Mouse (Mus musculus) embryonic facial prominence, embryonic 13.5 days (tissue): ENCODE measurements around the gene Prokr1. TPM values are rescaled to one million over a fixed set of nuclear protein-coding genes. Genes with fewer than 3 reads are reported as not detected.

Source experiments
- ATAC-seq: fragments of 200-750 bp; cut with Nextera tagmentation; 2 replicates; pipeline ENCODE4 v1.8.0; 2017; ENCODE audit warnings: low read depth; ENCODE audit not compliant: insufficient number of reproducible peaks, insufficient read depth, low FRiP score, low TSS enrichment
- H3K27ac ChIP-seq: fragments of 300-500 bp; sonication (generic); 2 replicates; pipeline ENCODE4 v1.5.1; 2015; ENCODE audit warnings: moderate library complexity, mild to moderate bottlenecking, inconsistent platforms
- H3K27me3 ChIP-seq: fragments of 300-500 bp; sonication (generic); 2 replicates; pipeline ENCODE4 v1.6.1; 2015; ENCODE audit warnings: mild to moderate bottlenecking, inconsistent platforms
- H3K36me3 ChIP-seq: fragments of 300-500 bp; sonication (generic); 2 replicates; pipeline ENCODE4 v1.6.1; 2015; ENCODE audit warnings: mild to moderate bottlenecking, inconsistent platforms
- H3K4me1 ChIP-seq: fragments of 300-500 bp; sonication (generic); 2 replicates; pipeline ENCODE4 v1.6.1; 2015; ENCODE audit warnings: inconsistent platforms
- H3K4me2 ChIP-seq: fragments of 300-500 bp; sonication (generic); 2 replicates; pipeline ENCODE4 v1.6.1; 2015; ENCODE audit warnings: moderate library complexity, mild to moderate bottlenecking, inconsistent platforms
- H3K4me3 ChIP-seq: fragments of 300-500 bp; sonication (generic); 2 replicates; pipeline ENCODE4 v1.5.1; 2015; ENCODE audit warnings: mild to moderate bottlenecking, inconsistent platforms
- H3K9ac ChIP-seq: fragments of 300-500 bp; sonication (generic); 2 replicates; pipeline ENCODE4 v1.6.1; 2015; ENCODE audit warnings: mild to moderate bottlenecking, inconsistent platforms
- H3K9me3 ChIP-seq: fragments of 300-500 bp; sonication (generic); 2 replicates; pipeline ENCODE4 v1.6.1; 2016; ENCODE audit warnings: inconsistent platforms
- WGBS: fragments of 180-500 bp; shearing (Covaris S2); methylation state at CpG from one replicate; pipeline ENCODE4 v1.1.7; 2015; ENCODE audit warnings: mixed read lengths; 5-methylcytosine and 5-hydroxymethylcytosine counted together
- polyA plus RNA-seq: library from polyadenylated mRNA; unstranded; fragments of >200 nt; fragmentation: Nextera tagmentation; extraction: Ambion mirVana; gene quantifications from 2 replicates; pipeline ENCODE4 v1.2.1, GENCODE M21; 2015

Prokr1 gene
- polyA plus RNA-seq, 1 experiment from 2014 or later, result 3.9 TPM

DNA sequence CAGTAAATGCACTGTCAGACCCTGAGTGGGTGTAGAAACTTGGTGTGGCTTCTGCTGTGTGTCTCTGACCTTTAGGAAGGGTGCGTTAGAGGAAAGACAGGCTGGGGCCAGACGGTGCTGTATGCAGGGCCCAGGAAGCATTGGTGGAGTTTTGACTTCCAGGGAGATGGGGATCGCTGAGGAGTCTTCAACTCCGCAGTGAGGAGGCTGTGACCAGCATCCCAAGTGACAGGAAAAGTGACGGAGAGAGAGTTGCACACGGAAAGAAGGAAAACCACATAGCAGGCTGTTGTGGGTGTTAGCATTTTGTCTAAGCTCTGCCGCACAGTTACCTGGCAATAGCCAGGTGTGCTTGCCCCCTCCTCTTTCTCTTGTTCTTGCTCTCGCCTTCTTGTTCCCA lies 54.3 kb downstream of the Prokr1 start:
- Histone ChIP-seq H3K36me3 (no peaks in the 10 kb centered on the region), H3K9ac (no peak overlapping the region), H3K27me3 (peaks cover 8% of the 10 kb centered on the region; the same call in 1 of the 2 replicates), H3K4me3 (no peak overlapping the region), H3K4me2 (no peak overlapping the region), H3K4me1 (peaks cover 10% of the 10 kb centered on the region), H3K9me3 (no peaks in the 10 kb centered on the region), H3K27ac (no peak overlapping the region)
- no peak for ATAC-seq
- 75% methylated on average over 8 of the region's 8 CpGs for WGBS

DNA sequence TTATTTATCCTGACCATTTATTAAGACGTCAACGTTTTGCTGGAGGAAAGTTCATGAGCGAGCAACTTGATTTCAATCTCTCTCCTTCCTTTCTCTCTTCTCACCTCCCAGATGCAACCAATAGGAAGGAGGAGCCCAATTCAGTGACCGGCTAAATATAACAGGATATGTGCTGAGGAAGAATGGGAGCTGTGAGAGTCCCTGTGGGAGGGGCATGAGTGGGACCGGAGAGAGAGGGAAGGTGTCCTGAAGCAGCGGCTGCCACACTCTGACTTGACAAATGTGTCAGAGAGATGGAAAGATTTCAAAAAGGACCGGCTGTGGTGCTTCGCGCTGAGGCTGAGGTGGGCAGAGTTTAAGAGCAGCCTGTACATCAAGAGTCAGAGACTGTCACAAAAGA lies 54.9 kb downstream of the Prokr1 start:
- H3K36me3 ChIP-seq, result no peaks in the 10 kb centered on the region
- no peak overlapping the region for H3K4me2 ChIP-seq
- H3K27me3 ChIP-seq, result peaks cover 8% of the 10 kb centered on the region; the same call in 1 of the 2 replicates
- peaks cover 10% of the 10 kb centered on the region for H3K4me1 ChIP-seq
- no peak overlapping the region for H3K27ac ChIP-seq
- H3K9me3 ChIP-seq, result no peaks in the 10 kb centered on the region
- no peak overlapping the region for H3K9ac ChIP-seq
- H3K4me3 ChIP-seq, result no peak overlapping the region
- 73% methylated on average over 9 of the region's 9 CpGs for WGBS
- ATAC-seq, result no peak

DNA sequence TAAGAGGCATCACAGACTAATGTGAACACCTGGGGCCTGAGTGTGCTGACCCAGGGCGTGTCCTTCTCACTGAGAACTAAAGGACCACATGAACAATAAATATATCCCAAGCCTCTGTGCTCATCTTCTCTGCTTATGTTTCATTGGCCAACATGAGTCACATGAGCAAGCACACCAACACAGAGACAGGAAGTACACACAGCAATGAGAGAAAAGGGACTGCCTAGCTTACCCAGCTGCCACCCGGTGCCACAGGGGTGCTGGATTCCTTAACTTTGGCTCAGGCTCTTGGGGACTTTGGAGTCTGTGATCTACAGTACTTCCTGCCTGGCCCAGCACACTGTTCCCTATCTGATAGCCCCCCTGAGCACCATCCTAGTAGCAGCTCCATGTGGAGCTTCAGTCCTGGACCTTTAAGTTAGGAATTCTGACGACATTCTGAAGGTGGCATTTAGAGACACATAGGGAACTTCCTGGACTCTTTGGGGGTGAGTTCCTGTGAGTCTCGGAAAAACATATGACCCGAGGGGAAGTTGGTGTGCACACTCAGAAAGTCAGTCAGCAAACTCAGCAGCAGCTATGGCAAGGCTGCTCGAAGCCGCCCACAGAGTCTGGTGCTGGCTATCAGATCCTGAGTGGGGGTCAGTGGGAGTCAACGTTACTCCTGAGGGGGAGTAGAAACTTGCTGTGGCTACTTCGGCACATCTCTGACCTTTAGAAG lies 55.5 kb downstream of the Prokr1 start:
- Histone ChIP-seq H3K4me3 (no peak overlapping the region), H3K9ac (no peak overlapping the region), H3K9me3 (no peaks in the 10 kb centered on the region), H3K27me3 (peaks cover 8% of the 10 kb centered on the region; the same call in 1 of the 2 replicates), H3K4me1 (peaks cover 10% of the 10 kb centered on the region), H3K4me2 (no peak overlapping the region), H3K36me3 (no peaks in the 10 kb centered on the region), H3K27ac (no peak overlapping the region)
- WGBS, result 81% methylated on average over 9 of the region's 9 CpGs
- ATAC-seq, result no peak

DNA sequence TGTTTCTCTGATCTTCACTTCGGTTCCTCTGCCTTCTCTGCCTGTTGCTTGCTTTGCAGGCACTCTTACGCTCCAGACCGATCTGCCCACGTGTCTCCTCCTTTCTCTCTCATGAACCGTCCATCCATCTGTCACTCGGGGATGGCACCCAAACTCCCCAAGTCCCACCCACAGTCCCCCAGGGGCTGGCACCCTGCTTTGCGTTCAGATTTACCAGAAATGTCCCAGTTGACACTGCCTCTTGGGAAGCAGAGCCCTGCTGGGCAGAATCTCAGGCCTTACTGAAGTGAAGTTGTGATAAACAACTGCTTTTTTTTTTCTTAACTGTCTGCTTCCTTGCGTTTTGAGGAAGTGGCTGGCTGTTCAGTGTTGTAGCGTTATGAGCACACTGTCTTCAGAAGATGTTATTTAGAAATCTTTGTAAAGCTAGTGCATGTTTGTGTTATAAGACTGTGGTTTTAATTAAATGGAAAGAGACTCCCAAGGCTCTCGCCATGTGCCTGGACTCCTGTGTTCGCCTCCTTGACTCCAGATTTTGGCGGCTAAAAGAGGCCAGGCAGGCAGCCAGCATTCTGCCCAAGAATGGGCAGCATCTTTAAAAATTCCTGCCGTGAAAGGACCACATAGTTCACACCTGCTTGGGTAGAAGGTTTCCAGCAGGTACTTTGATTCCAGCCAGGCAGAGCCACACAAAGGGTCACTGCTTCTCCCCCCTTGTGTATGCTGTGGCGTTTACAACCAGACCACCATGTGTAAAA lies 57.4 kb downstream of the Prokr1 start, which contains the start of gene Arhgap25:
Arhgap25 (minus strand) TSS at position 307 of the 758 bp plus-strand sequence.
- H3K27me3 ChIP-seq, result peaks cover 8% of the 10 kb centered on the region; the same call in 1 of the 2 replicates
- no peak within 1 kb of the TSS for H3K9ac ChIP-seq
- H3K36me3 ChIP-seq, result no peaks in the 10 kb centered on the region
- no peak within 1 kb of the TSS; the same call in 1 of the 2 replicates for H3K27ac ChIP-seq
- no peak within 1 kb of the TSS for H3K4me3 ChIP-seq
- peaks cover 10% of the 10 kb centered on the region for H3K4me1 ChIP-seq
- H3K4me2 ChIP-seq, result no peak within 1 kb of the TSS
- H3K9me3 ChIP-seq, result no peaks in the 10 kb centered on the region
- no peak for ATAC-seq
- WGBS, result 57% methylated on average over 14 of the region's 14 CpGs

DNA sequence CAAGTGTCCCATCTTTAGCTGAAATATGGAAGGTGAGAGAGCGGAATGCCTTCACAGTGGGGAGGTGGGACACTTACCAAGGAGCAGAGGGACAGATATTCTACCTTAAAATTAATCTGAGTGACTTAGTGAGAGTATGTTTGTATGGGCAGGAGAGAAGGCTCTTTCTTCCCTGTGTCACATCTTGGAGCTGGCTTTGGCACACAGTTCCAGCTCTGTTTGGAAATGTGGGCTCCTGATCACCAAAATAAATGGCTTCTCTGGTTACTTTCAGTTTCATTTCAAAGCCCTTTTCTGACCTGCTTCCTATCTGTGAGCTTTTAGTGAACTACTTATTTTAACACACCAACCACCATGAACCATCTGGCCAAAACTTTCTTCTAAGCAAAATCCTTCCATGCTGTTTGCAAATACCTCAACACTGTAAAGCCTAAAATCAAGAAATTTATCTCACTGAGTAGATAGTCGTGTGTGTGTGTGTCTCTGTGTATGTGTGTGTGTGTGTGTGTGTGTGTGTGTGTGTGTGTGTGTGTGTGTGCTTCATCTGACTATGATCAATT lies 59.0 kb downstream of the Prokr1 start:
- 76% methylated on average over 2 of the region's 2 CpGs for WGBS
- Histone ChIP-seq H3K9me3 (no peaks in the 10 kb centered on the region), H3K9ac (no peak overlapping the region), H3K4me2 (no peak overlapping the region), H3K4me3 (no peak overlapping the region), H3K27ac (no peak overlapping the region), H3K36me3 (no peaks in the 10 kb centered on the region), H3K4me1 (peaks cover 10% of the 10 kb centered on the region), H3K27me3 (peaks cover 8% of the 10 kb centered on the region; the same call in 1 of the 2 replicates)
- no peak for ATAC-seq

DNA sequence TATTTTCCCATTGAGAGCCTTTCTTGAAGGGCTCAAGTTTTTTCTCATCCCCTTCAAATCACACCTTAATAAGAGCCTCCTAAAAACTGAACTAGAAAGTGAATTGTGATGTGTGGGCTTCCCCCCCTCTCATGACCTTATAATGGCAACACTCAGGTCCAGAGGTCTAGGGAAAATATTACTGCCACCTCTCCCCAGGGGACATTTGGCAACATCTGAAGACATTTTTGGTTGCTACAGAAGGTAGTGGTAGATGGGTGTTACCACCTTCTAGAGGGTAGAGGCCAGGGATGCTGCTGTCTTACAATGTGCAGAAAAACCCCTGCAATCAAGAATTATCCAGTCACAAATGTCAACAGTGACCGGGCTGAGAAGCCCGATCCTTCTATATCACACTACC lies 60.2 kb downstream of the Prokr1 start:
- Histone ChIP-seq H3K27me3 (0 out of 2 replicates have a peak, but pooled peaks cover 8% of the 10 kb centered on the region), H3K36me3 (no peaks in the 10 kb centered on the region), H3K4me2 (no peak overlapping the region), H3K27ac (no peak overlapping the region), H3K4me1 (peaks cover 10% of the 10 kb centered on the region), H3K4me3 (no peak overlapping the region), H3K9ac (no peak overlapping the region), H3K9me3 (no peaks in the 10 kb centered on the region)
- WGBS, result 82% methylated on average over 2 of the region's 2 CpGs
- ATAC-seq, result no peak

Other genes with a start within 250 kb of the Prokr1 start
- not detected in 2 replicates for gene Gkn1, start 239.8 kb downstream of the Prokr1 start, polyA plus RNA-seq
- not detected in 2 replicates for gene Gkn2, start 217.4 kb downstream of the Prokr1 start, polyA plus RNA-seq
- gene Gkn3, start 201.8 kb downstream of the Prokr1 start, polyA plus RNA-seq, result 0.42 TPM in 1 of 2 replicates, not detected in the other
- gene Bmp10, start 161.7 kb downstream of the Prokr1 start, polyA plus RNA-seq, result not detected in 2 replicates
- gene Arhgap25, start 57.5 kb downstream of the Prokr1 start, polyA plus RNA-seq, result 5.7 and 7.1 TPM in 2 replicates
- 14.9 and 15.2 TPM in 2 replicates for gene Aplf, start 81.5 kb upstream of the Prokr1 start, polyA plus RNA-seq
- 1.5 and 2.2 TPM in 2 replicates for gene Efcc1, start 140.1 kb upstream of the Prokr1 start, polyA plus RNA-seq
- gene Gp9, start 187.3 kb upstream of the Prokr1 start, polyA plus RNA-seq, result 1.8 and 2.5 TPM in 2 replicates
- 8.3 and 10.0 TPM in 2 replicates for gene Rab43, start 221.4 kb upstream of the Prokr1 start, polyA plus RNA-seq
- 3.9 and 5.5 TPM in 2 replicates for gene Gm45140, start 245.1 kb upstream of the Prokr1 start, polyA plus RNA-seq
- gene Isy1, start 248.1 kb upstream of the Prokr1 start, polyA plus RNA-seq, result 51.5 and 58.6 TPM in 2 replicates